Mouse (Mus musculus) MEL-GATA-1-ER (cell line): ENCODE data around the gene Il17ra.
A peak's percentile ranks its signal among the peaks of the same experiment; 100 is the strongest.

Experiments used
- DNase-seq: peaks from one replicate; pipeline ENCODE4 v3.0.0-alpha.2; 2012; ENCODE audit warnings: low read depth; ENCODE audit errors: extremely low read depth

Gene Il17ra

DNA sequence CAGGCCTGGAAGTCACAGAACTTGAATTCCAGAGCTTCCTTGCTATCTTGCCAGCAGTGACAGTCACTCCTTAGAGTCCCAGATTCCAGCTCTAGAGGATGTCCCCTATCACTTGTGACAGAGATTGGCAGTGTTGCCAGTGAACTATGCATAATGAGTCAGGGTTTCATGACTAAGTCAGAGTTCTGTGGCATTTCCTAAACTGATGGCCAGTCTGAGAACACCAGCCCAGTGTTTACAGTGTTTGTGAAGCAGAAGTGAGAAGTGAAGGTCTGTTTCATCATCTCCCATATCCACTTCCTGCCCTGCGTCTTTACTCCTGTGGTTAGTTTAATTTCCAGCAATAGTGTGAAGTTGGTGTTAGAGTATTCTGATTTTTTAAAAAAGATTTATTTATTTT is 7.6 kb downstream of the Il17ra start:
- DNase-seq = no peak

DNA sequence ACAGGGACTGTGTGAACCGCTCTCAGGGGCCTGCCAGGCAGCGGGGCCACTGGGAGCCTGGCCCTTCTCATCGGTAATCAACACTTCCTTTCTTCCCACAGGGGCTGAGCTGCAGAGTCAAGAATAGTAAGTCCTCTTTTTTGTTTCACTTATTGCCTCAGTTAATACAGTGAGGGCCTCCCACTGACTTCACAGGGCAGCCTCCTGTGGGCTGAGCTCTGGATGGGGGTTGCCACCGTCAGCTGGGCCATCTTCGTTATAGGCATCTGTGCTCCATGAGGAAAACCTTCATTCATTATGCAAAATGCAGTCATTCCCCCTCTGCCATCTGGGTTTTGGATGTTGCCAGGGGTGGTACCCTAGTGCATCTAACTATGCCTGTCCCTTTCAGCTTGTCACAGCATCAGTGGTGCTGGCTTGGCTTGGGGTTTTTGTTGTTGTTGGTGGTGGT is 9.0 kb downstream of the Il17ra start:
- DNase-seq = no peak

DNA sequence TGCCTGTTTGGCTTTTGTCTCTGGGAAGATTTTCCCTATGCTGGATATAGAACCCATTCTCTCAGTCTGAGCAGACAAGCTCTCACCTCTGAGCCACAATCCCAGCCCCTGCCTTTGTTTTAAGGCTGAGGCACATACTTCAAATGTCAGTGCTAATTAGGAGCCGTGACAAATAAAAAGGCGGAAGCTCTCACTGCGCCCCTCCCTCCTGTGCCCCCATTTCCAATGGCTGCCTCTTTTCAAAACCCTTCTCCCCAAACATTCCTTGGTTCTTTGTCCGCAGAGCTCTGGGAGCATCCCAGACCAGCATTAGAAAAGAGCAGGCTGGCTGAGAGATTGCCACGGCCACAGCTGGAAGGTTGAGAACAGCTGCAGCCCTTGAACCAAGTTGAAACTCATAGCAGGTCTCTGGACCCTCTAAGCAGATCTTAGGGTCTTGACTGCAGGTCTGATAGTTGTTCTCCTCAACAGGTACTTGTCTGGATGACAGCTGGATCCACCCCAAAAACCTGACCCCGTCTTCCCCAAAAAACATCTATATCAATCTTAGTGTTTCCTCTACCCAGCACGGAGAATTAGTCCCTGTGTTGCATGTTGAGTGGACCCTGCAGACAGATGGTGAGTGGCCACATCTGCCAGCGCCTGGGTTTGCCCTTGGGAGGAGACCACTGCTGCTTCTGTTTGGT is 9.6 kb downstream of the Il17ra start:
- DNase-seq = no peak

DNA sequence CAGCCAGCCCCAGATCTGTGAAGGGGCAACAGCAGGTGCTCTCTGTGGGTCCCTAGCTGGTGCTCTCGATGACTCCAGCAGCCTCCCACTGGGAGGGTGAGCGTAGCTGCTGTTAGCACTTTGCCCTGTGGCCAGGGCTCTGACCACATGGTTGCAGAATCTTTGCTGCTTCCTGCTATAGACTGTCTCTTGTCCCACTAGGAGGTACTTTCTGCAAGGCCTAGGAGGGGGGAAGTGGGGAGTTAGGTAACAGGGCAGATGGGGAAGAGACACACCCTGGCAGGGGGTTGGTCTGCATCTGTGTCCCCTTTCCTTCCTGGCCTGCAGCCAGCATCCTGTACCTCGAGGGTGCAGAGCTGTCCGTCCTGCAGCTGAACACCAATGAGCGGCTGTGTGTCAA is 10.4 kb downstream of the Il17ra start:
- no peak for DNase-seq

DNA sequence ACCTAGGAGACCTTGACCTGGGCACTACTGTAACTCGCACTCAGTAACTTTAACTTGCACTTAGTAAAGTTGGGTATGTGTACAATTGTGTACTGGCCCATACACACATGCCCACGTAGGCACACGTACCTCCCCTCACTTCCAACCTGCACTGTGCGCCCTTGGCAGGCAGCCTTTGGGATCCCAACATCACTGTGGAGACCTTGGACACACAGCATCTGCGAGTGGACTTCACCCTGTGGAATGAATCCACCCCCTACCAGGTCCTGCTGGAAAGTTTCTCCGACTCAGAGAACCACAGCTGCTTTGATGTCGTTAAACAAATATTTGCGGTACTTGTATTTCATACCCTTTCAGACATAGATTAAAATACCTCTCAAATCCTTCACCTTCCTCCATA is 12.2 kb downstream of the Il17ra start:
- no peak for DNase-seq

DNA sequence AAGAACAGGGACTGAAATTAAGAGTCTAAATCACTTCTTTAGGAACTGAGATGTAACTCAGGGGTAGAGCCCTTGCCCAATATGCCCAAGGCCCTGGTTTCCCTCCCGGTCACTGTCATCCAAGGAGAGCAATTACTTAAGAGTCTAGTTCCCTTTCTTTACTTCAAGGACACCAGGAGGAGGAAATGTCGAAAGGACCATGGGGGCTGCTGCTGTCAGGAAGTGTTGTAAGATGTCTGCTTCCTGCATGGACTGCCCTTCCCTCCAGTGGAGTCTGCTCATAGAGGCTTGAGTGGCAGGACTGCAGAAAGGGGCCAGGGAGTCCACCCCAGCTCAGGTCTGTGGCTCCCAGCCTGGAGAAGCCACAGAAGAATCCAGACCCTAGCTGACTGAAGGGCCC is 16.3 kb downstream of the Il17ra start:
- DNase-seq = no peak

DNA sequence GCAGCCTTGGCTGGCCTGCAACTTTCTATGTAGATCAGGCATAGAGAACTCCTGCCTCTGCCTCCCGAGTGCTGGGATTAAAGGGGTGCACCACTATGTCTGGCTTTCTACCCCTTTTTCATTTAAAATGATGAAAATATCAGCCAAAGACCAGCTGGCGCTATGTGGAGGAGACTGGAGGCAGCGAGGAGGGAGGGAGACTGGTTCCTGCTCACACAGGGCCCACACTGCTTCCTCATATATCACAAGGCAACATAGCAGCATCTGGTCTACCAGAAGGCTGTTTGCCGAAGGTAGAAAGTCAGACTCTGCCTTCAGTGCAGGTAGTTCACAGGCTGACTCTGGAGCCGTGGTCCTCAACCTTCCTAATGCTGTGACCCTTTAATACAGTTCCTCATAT is 17.3 kb downstream of the Il17ra start:
- no peak for DNase-seq

DNA sequence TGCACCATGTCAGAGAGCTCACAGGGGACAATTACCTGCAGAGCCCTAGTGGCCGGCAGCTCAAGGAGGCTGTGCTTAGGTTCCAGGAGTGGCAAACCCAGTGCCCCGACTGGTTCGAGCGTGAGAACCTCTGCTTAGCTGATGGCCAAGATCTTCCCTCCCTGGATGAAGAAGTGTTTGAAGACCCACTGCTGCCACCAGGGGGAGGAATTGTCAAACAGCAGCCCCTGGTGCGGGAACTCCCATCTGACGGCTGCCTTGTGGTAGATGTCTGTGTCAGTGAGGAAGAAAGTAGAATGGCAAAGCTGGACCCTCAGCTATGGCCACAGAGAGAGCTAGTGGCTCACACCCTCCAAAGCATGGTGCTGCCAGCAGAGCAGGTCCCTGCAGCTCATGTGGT is 18.5 kb downstream of the Il17ra start:
- DNase-seq = no peak

DNA sequence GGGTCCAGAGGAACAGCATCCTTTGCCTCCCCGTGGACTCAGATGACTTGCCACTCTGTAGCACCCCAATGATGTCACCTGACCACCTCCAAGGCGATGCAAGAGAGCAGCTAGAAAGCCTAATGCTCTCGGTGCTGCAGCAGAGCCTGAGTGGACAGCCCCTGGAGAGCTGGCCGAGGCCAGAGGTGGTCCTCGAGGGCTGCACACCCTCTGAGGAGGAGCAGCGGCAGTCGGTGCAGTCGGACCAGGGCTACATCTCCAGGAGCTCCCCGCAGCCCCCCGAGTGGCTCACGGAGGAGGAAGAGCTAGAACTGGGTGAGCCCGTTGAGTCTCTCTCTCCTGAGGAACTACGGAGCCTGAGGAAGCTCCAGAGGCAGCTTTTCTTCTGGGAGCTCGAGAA is 19.0 kb downstream of the Il17ra start:
- DNase-seq = no peak

DNA sequence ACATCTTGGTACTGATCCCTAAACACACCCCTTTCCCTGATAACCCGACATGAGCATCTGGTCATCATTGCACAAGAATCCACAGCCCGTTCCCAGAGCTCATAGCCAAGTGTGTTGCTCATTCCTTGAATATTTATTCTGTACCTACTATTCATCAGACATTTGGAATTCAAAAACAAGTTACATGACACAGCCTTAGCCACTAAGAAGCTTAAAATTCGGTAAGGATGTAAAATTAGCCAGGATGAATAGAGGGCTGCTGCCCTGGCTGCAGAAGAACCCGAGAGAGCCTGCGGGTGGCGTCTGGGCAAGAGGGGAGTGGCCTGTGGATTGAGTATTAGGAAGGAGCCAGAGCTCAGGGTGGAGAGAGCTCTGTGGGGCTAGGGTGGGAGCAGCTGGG is 19.7 kb downstream of the Il17ra start:
- DNase-seq = no peak

DNA sequence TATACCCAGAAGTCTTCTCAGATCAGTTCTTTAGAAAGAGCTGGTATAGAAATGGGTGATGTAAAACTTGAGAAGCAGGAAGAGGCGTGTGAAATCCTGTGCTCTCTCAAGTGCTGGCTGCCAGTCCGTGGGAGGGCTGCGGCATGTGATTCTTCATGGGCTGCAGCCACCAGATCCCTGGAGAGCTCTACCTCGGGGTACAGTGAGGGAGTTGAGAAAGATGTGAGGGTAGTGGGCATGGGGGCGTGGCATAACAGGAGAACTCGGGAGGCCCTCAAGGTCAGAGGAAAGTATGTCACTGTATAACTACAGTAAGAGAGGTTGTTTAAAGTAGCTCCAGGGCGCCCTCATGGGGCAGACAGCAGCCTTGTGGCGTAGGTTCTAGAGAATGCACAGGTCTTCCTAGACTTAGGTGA is 20.2 kb downstream of the Il17ra start:
- no peak for DNase-seq

DNA sequence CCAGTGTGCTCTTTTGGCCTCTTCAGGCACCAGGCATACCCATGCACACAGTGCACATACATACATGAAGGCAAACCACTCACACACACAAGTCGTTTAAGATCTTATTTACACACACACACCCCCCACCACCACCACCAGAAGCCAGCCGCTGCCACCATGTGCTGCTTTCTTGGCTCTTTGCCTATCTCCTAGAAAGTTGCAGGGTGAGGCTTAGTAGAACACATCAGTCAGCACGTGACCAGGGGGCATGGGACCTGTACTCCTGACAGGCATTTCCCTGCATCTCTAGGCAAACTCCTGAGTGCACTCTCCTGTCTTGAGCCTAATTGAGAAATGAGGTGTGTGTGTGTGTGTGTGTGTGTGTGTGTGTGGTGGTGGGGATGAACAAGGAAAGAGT is 22.0 kb downstream of the Il17ra start:
- DNase-seq = peak; percentile 60

DNA sequence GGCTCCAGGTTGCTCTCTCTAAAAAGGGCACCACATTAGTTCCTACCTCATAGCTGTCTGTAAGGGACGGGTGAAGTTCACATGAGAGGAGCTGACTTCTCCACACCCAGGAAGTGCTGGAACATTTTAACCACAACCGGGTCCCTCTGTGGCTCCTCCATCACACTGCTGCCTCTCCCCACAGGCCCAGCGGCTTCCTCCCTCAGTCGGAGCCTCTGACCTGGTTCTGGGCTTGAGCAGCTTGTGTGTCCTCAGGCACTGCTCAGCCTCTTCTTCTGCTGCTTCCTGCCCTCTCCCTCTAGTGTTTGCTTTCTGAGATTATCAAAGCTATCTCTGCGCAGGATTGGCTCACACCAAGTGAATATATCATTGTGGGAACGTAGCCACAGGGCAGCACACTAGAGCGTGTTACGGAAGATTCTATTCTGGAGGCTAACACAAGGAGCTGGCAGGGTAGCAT is 23.0 kb downstream of the Il17ra start:
- no peak for DNase-seq

DNA sequence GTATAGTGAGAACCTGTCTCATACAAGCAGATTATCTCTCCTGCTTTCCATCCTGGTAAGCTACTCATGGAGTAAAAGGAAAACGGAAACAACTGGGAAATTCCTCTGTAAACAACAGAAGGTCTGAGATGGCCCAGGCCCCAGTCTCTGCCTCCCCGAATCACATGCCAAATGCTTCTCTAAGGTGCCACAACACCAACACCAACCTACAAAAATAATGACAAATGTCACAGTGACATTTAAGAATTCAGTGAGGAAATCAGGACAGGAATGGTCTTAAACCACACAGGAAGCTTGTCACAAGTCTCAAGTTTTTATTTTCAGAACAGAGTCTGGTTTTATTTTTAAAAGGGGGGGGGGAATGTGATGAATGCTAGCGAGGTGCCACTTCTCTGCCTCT is 25.6 kb downstream of the Il17ra start:
- no peak for DNase-seq

DNA sequence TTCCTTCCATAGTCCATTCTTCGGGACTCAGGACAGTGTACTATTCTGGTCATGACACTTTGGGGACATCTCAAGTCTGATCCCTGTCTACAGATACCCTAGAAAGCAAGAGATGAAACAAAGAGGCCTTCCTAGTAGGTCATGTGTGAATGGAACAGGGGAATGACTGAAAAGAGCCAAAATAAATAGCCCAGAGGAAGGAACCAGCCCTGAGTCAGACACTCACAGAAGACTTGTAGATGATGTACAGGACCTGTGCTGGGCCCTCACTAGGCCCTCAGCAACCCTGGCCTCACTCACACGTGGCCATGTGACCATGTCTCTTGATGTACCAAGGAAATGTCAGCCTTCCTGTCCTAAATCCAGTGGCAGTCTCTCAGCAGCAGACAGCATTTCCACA is 26.4 kb downstream of the Il17ra start:
- DNase-seq = no peak

DNA sequence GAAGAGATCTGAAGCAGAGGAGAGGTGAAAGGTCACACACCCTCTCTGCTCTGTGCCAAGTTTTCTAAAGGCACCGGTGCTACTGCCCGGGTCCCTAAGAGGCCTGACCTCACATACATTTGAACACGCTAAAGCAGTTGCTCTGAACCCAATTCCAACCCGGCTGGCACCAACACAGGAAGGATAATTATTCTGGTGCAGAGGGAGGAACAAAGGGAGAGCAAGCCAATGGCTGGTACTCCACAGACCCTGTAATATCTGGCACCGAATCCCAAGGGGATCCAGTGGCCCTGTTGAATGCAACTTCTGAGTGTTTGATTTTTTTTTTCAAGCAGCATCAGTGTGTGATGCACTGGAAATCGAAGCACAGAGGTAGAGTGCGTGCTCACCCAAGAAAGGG is 28.0 kb downstream of the Il17ra start:
- DNase-seq = no peak

DNA sequence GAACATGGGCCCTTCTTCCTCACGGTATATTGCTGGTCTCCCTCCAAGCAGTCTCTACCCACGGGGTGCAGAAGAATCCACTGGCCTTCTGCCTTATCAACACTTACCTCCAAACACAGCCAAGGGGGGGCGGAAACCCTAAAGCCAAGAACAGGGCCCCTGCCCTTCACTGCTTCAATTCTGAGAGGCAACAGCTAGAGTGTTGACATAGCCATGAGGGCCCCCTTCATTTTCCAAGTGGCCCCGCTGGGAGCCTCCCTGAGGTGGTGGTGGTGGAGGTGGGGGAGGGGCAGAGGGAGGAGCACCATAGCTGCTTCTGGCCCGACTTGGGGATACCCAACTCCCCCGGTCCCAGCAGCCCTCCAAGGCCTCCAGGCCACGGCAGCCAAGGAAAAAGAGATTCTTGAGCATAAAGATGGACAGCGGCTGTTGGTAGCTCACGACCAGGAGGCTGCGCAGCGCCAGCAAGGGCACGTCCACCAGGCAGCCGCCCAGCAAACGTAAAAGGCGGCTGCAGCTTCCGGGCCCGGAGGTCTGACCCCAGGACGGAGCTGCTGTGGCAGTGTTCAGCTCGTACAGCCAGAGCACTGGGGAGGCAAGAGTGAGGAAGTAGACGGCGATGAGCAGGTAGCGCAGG is 28.9 kb downstream of the Il17ra start:
- DNase-seq = no peak

DNA sequence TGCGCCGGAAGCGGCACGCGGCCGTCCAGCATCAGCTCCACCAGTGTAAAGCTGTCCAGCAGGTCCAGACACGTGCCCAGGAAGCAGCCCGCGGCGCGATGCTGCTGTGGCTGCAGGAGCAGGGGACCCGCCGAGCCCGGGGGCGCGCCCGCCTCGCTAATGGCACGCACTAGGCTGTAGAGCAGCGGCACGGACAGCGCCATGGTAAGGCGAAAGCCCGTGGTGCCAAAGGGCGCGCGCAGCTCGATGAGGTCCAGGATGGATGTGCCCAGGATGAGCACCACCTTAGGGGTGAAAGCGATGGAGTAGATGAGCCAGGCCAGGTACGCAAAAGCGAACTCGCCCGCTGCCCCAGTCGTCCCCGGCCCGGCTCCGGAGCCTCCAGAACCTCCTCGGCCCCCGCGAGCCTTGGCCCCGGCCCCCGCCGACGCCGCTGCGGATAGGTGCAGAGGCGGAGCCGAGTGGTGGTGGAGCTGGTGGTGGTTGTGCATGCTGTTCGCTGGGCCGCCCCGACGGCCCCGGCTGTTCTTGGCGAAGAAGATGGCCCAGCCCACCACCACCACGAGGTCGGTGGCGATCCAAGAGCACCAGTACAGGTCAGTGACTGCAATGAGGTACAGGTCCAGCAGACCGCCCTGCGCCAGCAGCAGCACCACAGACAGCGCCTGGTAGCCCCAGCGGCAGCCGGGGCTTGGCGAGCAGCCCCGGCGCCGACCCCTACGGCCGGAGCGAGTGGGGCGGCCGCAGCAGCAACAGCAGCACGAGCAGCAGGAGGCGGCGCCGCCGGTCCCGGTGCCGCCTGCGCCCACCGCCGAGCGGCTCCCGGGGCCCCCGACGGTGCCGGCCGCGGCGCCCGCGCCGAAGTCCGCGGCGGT is 29.7 kb downstream of the Il17ra start:
- DNase-seq = no peak

DNA sequence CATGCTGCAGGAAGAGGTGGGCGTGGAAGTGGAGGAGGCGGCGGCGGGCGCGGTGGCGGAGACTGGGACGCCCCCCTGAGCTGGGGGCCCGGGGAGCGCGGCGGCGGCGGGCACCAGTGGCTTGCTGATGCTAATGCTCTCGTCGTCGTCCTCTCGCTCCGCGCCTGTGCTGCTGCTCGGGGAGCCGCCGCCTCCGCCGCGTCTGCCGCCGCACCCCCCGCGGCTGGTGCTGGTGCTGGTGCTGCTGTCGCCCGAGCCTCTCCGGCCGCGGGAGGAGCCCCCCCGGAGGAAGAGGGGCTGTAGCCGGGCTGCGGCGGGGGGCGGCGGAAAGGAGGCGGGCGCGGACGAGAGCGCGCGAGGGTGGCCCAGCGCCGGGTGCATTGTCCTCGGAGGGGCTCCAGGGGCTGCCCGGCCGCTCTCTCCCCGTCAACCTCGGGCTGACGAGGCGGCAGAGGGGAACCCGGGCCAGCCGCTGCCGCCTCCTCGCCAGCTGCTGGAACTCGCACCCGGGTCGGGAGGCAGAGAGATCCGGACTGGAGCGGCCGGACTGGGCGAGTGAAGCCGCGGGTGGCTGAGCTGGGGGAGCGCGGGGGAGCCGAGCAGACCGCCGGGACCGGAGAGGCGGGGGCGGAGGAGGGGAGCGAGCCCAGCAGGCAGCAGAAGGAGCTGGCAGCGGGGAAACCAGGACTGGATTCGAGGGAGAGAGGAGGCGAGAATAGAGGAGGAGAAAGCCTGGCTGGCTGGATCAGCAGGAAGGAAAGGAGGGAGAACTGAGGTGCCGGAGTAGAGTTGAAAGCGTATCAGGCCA is 30.5 kb downstream of the Il17ra start, which contains the start of gene Tmem121b:
Gene Tmem121b, minus strand, starts transcription at position 434 of the 808 bp plus-strand sequence.
- DNase-seq = no peak

DNA sequence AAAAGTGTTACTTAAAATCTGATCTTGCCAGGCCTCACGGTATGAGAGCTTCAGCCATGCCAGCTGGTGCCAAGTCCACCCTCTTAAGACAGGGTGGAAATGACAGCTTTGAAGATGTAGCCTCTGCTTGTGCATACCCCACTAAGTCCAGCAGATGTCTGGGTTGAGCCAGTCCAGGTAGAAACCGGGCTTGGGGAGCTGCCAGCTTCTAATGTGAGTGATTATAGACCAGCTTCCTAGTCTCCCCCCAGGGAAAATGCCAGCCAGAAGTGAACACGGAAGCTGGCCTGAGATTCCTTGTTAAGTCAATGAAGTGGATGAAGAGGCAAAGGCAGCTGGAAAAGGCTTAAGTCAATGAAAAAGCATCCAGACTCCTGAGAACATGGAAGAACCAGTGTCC is 33.5 kb downstream of the Il17ra start:
- no peak for DNase-seq

DNA sequence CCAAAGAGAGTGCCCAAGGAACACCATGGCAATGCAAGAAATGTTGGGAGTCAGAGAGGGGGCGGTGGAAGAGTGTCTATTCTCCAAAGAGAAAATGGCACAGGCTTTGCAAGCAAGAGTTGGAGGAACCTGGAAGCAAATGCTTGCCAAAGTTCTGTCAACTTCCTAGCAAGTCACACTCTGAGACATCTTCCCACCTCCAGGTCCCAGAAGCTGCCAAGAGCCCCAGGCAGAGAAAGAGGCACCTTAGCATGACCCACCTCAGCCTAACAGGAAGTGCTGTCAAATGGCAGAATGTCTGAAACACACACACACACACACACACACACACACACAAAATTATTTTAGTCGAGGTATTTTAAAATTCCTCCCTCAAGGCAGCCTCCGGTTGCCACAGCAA is 41.0 kb downstream of the Il17ra start:
- no peak for DNase-seq
